Mouse (Mus musculus) cerebellum, adult 2 months (tissue): ENCODE results near the gene Wnk2.

Experiments used
- CTCF ChIP-seq: fragments of 200-500 bp; IDR thresholded peaks from 2 replicates; pipeline ENCODE4 v1.5.1; 2011; ENCODE audit warnings: low read depth, mild to moderate bottlenecking, control low read depth, low read length, moderate library complexity, borderline replicate concordance; ENCODE audit not compliant: insufficient read depth
- POLR2A ChIP-seq: fragments of 200-500 bp; IDR thresholded peaks from 2 replicates; pipeline ENCODE4 v1.6.1; 2011; ENCODE audit warnings: low read length, control low read depth, borderline replicate concordance; ENCODE audit not compliant: insufficient read depth

GRCm38 (mm10) chr13:49183161-49183560 lies 35.3 kb upstream of the Wnk2 start:
- TF ChIP-seq CTCF (no peak), POLR2A (no peak)
